Mouse (Mus musculus) B cell, adult 2 months (primary cell): ENCODE data around the gene Stk11ip.

Experiments
- DNase-seq, 2 experiments: peaks; one replicate each; pipeline ENCODE4 v3.0.0; 2022

Stk11ip gene

DNA sequence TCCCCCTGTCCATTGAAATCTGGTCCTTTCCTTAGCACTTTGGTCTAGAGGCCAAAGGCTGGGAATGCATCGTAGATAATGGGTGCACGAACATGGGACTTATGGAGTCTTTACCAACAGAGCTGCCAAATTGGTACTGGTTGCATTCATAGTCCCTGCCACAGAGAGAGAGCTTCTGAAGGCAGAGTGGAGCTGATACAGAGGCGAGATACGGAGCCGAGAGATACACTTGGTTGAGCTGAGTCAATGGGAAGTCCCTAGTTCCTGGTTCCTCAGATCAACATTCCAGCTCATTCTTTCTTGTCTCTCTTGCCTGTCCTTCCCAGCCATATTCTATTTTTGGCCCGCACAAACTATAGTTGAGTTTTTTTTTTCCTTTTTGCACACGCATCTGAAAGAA lies 52.4 kb downstream of the Stk11ip start:
- DNase-seq = no peak

DNA sequence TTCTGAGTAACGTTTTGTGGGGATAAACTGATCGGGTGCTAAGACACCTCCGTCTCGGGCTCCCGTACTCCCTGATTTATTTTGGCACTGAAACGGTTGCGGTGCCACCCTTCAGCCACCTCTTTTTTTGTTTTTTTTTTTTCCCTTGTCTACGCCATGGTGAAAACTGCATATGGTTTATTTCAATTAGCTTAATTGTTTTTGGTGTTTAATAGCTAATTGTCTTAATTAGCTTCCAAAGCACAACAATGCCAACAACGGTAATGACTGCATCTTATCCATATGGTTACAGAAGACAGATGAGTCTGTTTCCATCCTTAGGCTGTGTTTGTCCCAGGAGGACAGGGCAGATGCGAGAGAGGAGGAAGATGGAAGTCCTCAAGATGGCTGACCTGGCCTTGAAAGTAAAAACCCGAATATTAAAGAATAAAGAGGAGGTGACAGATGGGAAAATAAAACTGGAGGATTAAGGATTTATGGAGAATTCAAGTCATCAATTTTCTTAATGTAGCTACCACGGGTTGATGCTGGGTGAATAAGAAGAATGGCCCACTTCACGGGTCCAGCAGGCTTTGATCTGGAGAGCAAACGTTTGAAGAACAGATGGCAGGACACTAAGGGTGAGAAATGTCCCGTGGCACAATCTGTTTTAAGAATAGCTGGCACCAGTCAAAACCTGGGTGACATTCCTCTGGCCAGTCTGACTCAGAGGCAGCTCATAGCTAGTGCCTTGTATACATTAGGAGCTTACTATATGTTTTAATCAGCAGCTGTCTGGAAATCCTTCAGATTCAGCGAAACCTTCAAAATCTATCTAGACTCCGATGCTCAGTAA lies 53.4 kb downstream of the Stk11ip start:
- no peak for DNase-seq

DNA sequence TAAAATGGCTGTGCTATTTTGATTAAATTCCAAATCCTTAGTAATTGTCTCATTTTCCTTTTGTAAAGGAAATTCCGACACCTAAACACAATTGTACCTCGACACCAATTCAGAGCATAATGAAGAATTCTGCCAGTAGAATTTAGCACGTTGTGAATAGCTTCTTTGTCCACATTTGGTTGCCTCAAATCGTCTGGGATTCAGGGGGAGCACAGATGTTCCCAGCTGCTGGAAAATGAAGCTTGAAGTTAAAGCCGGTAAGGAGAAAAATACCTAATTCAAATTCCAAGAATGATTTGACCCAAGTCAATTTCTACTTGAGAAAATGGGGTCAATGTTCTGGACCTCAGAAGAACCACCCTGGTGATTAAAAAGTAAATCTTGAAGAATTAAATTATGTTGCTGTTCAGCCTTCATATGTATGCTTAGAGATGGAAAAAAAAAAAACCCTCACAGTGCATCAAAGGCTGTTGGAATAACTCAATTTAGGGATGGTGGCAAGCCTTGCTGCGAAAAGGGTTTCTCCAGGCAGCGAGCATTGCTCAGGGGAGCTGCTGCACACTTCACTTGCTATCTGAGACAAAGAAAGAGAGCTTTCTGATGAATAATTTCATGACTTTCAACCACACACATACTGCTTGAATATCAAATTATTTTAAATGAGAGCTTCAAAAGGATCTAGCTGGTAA lies 60.8 kb downstream of the Stk11ip start:
- no peak for DNase-seq

DNA sequence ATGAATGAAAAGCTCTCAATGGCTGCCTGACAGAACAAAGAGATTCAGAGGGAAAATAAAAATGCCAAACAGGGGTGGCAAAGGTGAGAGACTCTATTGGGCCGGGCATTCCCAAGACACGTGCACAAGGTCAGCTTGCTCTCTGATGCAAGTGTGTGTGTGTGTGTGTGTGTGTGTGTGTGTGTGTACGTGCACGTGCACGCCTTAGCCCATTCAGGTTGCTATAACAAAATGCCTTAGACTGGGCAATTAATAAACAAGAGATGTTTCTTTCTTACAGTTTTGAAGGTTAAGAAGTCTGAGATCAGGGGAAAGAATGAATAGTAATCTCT lies 61.3 kb downstream of the Stk11ip start:
- DNase-seq = no peak

DNA sequence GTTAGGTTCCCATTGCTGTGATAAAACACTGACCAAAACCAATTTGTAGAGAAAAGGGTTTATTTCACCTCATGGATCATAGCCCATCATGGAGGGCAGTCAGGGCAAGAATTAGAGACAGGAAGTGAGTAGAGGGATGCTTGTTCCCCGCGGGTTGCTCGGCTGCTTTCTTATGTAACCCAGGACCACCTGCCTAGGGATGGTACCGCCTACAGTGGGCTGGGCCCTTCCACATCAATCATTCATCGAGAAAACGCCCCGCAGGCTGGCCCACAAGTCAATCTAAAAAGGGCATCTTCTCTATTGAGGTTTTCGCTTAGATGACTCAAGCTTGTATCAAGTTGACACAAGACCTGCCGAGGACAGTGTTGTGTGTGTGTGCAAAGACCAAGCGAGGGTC lies 61.7 kb downstream of the Stk11ip start:
- no peak for DNase-seq

DNA sequence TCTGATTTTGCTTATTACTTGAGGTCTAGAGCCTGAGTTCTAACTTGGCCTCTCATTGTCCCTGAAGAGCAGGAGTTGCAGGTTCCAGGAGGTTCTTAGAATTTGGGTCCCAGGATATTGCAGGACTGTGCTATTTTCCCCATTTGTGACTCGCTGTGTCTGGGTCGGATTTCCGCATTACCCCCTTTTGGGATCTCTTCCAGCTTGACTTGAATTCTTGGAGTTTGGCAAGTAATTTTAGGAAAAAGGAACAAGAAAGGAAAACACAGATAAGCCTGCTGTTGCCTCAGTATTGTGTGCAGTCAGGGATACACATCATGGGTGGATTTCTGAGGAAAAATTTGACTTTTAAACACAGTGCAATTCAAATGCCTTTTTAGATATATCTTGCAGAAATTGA lies 65.5 kb downstream of the Stk11ip start:
- no peak for DNase-seq
